Mouse (Mus musculus): ENCODE data around the gene Pde8a. TPM values are rescaled to one million over a fixed set of nuclear protein-coding genes. Genes with fewer than 3 reads are reported as not detected.

The Pde8a gene
- total RNA-seq, 4 experiments from 2014 or later = 13.4 to 16.0 (median 14.0) TPM

GRCm38 (mm10) chr7:81209979-81210685 lies 3.3 kb upstream of the Pde8a start:
- DNase-seq (ENCODE audit: low spot score) = no peak

GRCm38 (mm10) chr7:81211760-81212159 lies 1.6 kb upstream of the Pde8a start:
- peak; percentile 32 for DNase-seq (ENCODE audit: low spot score)

- peak; percentile 79 for DNase-seq (ENCODE audit: low spot score)
Measured at GRCm38 (mm10) chr7:81212261-81212681, 1.1 kb upstream of the Pde8a start.

- DNase-seq (ENCODE audit: low spot score) = peak; percentile 97
Measured at GRCm38 (mm10) chr7:81212697-81213346, 574 bp upstream of the Pde8a start.

- DNase-seq (ENCODE audit: low spot score) = no peak
Measured at GRCm38 (mm10) chr7:81214153-81214907, 934 bp downstream of the Pde8a start.

- DNase-seq (ENCODE audit: low spot score) = no peak
Measured at GRCm38 (mm10) chr7:81215950-81216349, 2.6 kb downstream of the Pde8a start.

- DNase-seq (ENCODE audit: low spot score) = no peak
Measured at GRCm38 (mm10) chr7:81219321-81219720, 5.9 kb downstream of the Pde8a start.

- no peak for DNase-seq (ENCODE audit: low spot score)
Measured at GRCm38 (mm10) chr7:81220381-81220780, 7.0 kb downstream of the Pde8a start.

- DNase-seq (ENCODE audit: low spot score) = no peak
Measured at GRCm38 (mm10) chr7:81224260-81224659, 10.9 kb downstream of the Pde8a start.

GRCm38 (mm10) chr7:81230091-81230792 lies 16.8 kb downstream of the Pde8a start:
- DNase-seq (ENCODE audit: low spot score) = no peak

- no peak for DNase-seq (ENCODE audit: low spot score)
Measured at GRCm38 (mm10) chr7:81232674-81233073, 19.3 kb downstream of the Pde8a start.

GRCm38 (mm10) chr7:81235117-81235516 lies 21.7 kb downstream of the Pde8a start:
- DNase-seq (ENCODE audit: low spot score) = no peak

- DNase-seq (ENCODE audit: low spot score) = no peak
Measured at GRCm38 (mm10) chr7:81235600-81236223, 22.3 kb downstream of the Pde8a start.

GRCm38 (mm10) chr7:81243361-81243760 lies 30.0 kb downstream of the Pde8a start:
- no peak for DNase-seq (ENCODE audit: low spot score)

GRCm38 (mm10) chr7:81249854-81250279 lies 36.5 kb downstream of the Pde8a start:
- DNase-seq (ENCODE audit: low spot score) = no peak

GRCm38 (mm10) chr7:81250601-81251000 lies 37.2 kb downstream of the Pde8a start:
- no peak for DNase-seq (ENCODE audit: low spot score)

- DNase-seq (ENCODE audit: low spot score) = no peak
Measured at GRCm38 (mm10) chr7:81251521-81251920, 38.1 kb downstream of the Pde8a start.

- DNase-seq (ENCODE audit: low spot score) = no peak
Measured at GRCm38 (mm10) chr7:81253317-81253716, 39.9 kb downstream of the Pde8a start.

- DNase-seq (ENCODE audit: low spot score) = no peak
Measured at GRCm38 (mm10) chr7:81254579-81254978, 41.2 kb downstream of the Pde8a start.

GRCm38 (mm10) chr7:81255456-81255855 lies 42.1 kb downstream of the Pde8a start:
- DNase-seq (ENCODE audit: low spot score) = no peak

GRCm38 (mm10) chr7:81256773-81257172 lies 43.4 kb downstream of the Pde8a start:
- DNase-seq (ENCODE audit: low spot score) = no peak
